Mouse (Mus musculus): ENCODE measurements around the gene Nans. TPM values are rescaled to one million over a fixed set of nuclear protein-coding genes. Genes with fewer than 3 reads are reported as not detected.

The Nans gene
- 63.1 and 65.4 TPM in 2 replicates for polyA plus RNA-seq (2015; fragmentation: Nextera tagmentation; extraction: Ambion mirVana)

GRCm38 (mm10) chr4:46489028-46489925 is at the start of gene Nans:
TSS of gene Nans (plus strand) at chr4:46489248.
- Histone ChIP-seq H3K4me3 (peak within 1 kb of the TSS; percentile 91), H3K36me3 (peaks cover 25% of the 10 kb centered on the region), H3K27ac (replicated peaks) (peak within 1 kb of the TSS; percentile 78), H3K9me3 (no peaks in the 10 kb centered on the region), H3K9ac (peak within 1 kb of the TSS; percentile 93), H3K27me3 (replicated peaks) (no peaks in the 10 kb centered on the region), H3K4me2 (peak within 1 kb of the TSS; percentile 92), H3K4me1 (peaks cover 24% of the 10 kb centered on the region)
- peak; percentile 92 for ATAC-seq (ENCODE audit: extremely low read depth, insufficient number of reproducible peaks, low FRiP score, low TSS enrichment)
- WGBS = under 1% methylated on average over 58 of the region's 58 CpGs

- Histone ChIP-seq H3K9ac (no peak overlapping the region), H3K36me3 (no peaks in the 10 kb centered on the region), H3K4me1 (no peaks in the 10 kb centered on the region), H3K27me3 (replicated peaks) (no peaks in the 10 kb centered on the region), H3K27ac (replicated peaks) (no peak overlapping the region), H3K4me2 (no peak overlapping the region), H3K4me3 (no peak overlapping the region), H3K9me3 (no peaks in the 10 kb centered on the region)
- 78% methylated on average over 4 of the region's 4 CpGs for WGBS
- ATAC-seq (ENCODE audit: extremely low read depth, insufficient number of reproducible peaks, low FRiP score, low TSS enrichment) = no peak
These were observed 46.5 kb upstream of the Nans start for GRCm38 (mm10) chr4:46442501-46442900.

- H3K4me3 ChIP-seq = no peak overlapping the region
- peak overlapping the region; percentile 12 for H3K9ac ChIP-seq
- no peak overlapping the region for H3K4me2 ChIP-seq
- WGBS = 50% methylated on average over 9 of the region's 9 CpGs
- no peak for ATAC-seq (ENCODE audit: extremely low read depth, insufficient number of reproducible peaks, low FRiP score, low TSS enrichment)
- no peak overlapping the region for H3K27ac ChIP-seq (replicated peaks)
- no peaks in the 10 kb centered on the region for H3K9me3 ChIP-seq
- peaks cover 17% of the 10 kb centered on the region for H3K4me1 ChIP-seq
- H3K36me3 ChIP-seq = no peaks in the 10 kb centered on the region
- no peaks in the 10 kb centered on the region for H3K27me3 ChIP-seq (replicated peaks)
These were observed 43.7 kb upstream of the Nans start for GRCm38 (mm10) chr4:46445237-46445945.

GRCm38 (mm10) chr4:46447461-46447860 is 41.6 kb upstream of the Nans start:
- WGBS = 63% methylated on average over 1 of the region's 1 CpGs
- no peak overlapping the region for H3K27ac ChIP-seq (replicated peaks)
- H3K4me1 ChIP-seq = peaks cover 20% of the 10 kb centered on the region
- no peak overlapping the region for H3K9ac ChIP-seq
- H3K36me3 ChIP-seq = no peaks in the 10 kb centered on the region
- no peaks in the 10 kb centered on the region for H3K27me3 ChIP-seq (replicated peaks)
- no peak overlapping the region for H3K4me2 ChIP-seq
- no peak for ATAC-seq (ENCODE audit: extremely low read depth, insufficient number of reproducible peaks, low FRiP score, low TSS enrichment)
- H3K4me3 ChIP-seq = no peak overlapping the region
- no peaks in the 10 kb centered on the region for H3K9me3 ChIP-seq

GRCm38 (mm10) chr4:46448886-46449285 is 40.2 kb upstream of the Nans start:
- ATAC-seq (ENCODE audit: extremely low read depth, insufficient number of reproducible peaks, low FRiP score, low TSS enrichment) = no peak
- H3K4me2 ChIP-seq = no peak overlapping the region
- no peaks in the 10 kb centered on the region for H3K9me3 ChIP-seq
- H3K36me3 ChIP-seq = no peaks in the 10 kb centered on the region
- no peaks in the 10 kb centered on the region for H3K27me3 ChIP-seq (replicated peaks)
- no peak overlapping the region for H3K4me3 ChIP-seq
- peak overlapping the region; percentile 47 for H3K9ac ChIP-seq
- H3K4me1 ChIP-seq = peaks cover 35% of the 10 kb centered on the region
- H3K27ac ChIP-seq (replicated peaks) = 0 out of 2 replicates have a peak overlapping the region, but pooled peaks have one; percentile 32
- 30% methylated on average over 6 of the region's 6 CpGs for WGBS

GRCm38 (mm10) chr4:46450020-46450518 is 39.0 kb upstream of the Nans start:
- H3K9ac ChIP-seq = peak overlapping the region; percentile 100
- peak overlapping the region; percentile 88 for H3K4me2 ChIP-seq
- no peak for ATAC-seq (ENCODE audit: extremely low read depth, insufficient number of reproducible peaks, low FRiP score, low TSS enrichment)
- H3K27me3 ChIP-seq (replicated peaks) = no peaks in the 10 kb centered on the region
- H3K4me3 ChIP-seq = peak overlapping the region; percentile 93
- no peaks in the 10 kb centered on the region for H3K36me3 ChIP-seq
- H3K4me1 ChIP-seq = peaks cover 46% of the 10 kb centered on the region
- H3K27ac ChIP-seq (replicated peaks) = peak overlapping the region; percentile 100
- H3K9me3 ChIP-seq = no peaks in the 10 kb centered on the region
- 32% methylated on average over 7 of the region's 7 CpGs for WGBS

GRCm38 (mm10) chr4:46450519-46451131 is 38.4 kb upstream of the Nans start, which contains the start of gene Anp32b:
TSS of gene Anp32b (plus strand) at chr4:46450902.
- Histone ChIP-seq H3K4me3 (peak within 1 kb of the TSS; percentile 93), H3K9me3 (no peaks in the 10 kb centered on the region), H3K36me3 (no peaks in the 10 kb centered on the region), H3K4me2 (peak within 1 kb of the TSS; percentile 88), H3K27ac (replicated peaks) (peak within 1 kb of the TSS; percentile 100), H3K4me1 (peaks cover 52% of the 10 kb centered on the region), H3K27me3 (replicated peaks) (no peaks in the 10 kb centered on the region), H3K9ac (peak within 1 kb of the TSS; percentile 100)
- ATAC-seq (ENCODE audit: extremely low read depth, insufficient number of reproducible peaks, low FRiP score, low TSS enrichment) = peak; percentile 89
- 1% methylated on average over 64 of the region's 66 CpGs for WGBS

GRCm38 (mm10) chr4:46451240-46451757 is 37.7 kb upstream of the Nans start:
- ATAC-seq (ENCODE audit: extremely low read depth, insufficient number of reproducible peaks, low FRiP score, low TSS enrichment) = peak; percentile 9; the same call in 1 of the 2 replicates
- peaks cover 59% of the 10 kb centered on the region for H3K4me1 ChIP-seq
- H3K4me2 ChIP-seq = peak overlapping the region; percentile 88
- H3K9me3 ChIP-seq = no peaks in the 10 kb centered on the region
- peak overlapping the region; percentile 93 for H3K4me3 ChIP-seq
- H3K27ac ChIP-seq (replicated peaks) = peak overlapping the region; percentile 100
- H3K9ac ChIP-seq = peak overlapping the region; percentile 100
- no peaks in the 10 kb centered on the region for H3K36me3 ChIP-seq
- H3K27me3 ChIP-seq (replicated peaks) = no peaks in the 10 kb centered on the region
- WGBS = under 1% methylated on average over 65 of the region's 70 CpGs

- peak overlapping the region; percentile 100 for H3K9ac ChIP-seq
- peak overlapping the region; percentile 100 for H3K27ac ChIP-seq (replicated peaks)
- H3K4me1 ChIP-seq = peaks cover 65% of the 10 kb centered on the region
- peak overlapping the region; percentile 93 for H3K4me3 ChIP-seq
- peak overlapping the region; percentile 88 for H3K4me2 ChIP-seq
- peaks cover 5% of the 10 kb centered on the region; the same call in 1 of the 2 replicates for H3K36me3 ChIP-seq
- peak; percentile 32; the same call in 1 of the 2 replicates for ATAC-seq (ENCODE audit: extremely low read depth, insufficient number of reproducible peaks, low FRiP score, low TSS enrichment)
- under 1% methylated on average over 94 of the region's 111 CpGs for WGBS
- no peaks in the 10 kb centered on the region for H3K9me3 ChIP-seq
- H3K27me3 ChIP-seq (replicated peaks) = no peaks in the 10 kb centered on the region
These were observed 37.1 kb upstream of the Nans start for GRCm38 (mm10) chr4:46451758-46452480.

- Histone ChIP-seq H3K9me3 (no peaks in the 10 kb centered on the region), H3K36me3 (peaks cover 9% of the 10 kb centered on the region), H3K4me1 (peaks cover 70% of the 10 kb centered on the region), H3K4me3 (peak overlapping the region; percentile 93), H3K4me2 (peak overlapping the region; percentile 88), H3K27ac (replicated peaks) (peak overlapping the region; percentile 100), H3K27me3 (replicated peaks) (no peaks in the 10 kb centered on the region), H3K9ac (peak overlapping the region; percentile 100)
- ATAC-seq (ENCODE audit: extremely low read depth, insufficient number of reproducible peaks, low FRiP score, low TSS enrichment) = no peak; the same call in 1 of the 2 replicates
- under 1% methylated on average over 19 of the region's 19 CpGs for WGBS
These were observed 36.6 kb upstream of the Nans start for GRCm38 (mm10) chr4:46452481-46452850.

Measured in heart, embryonic 13.5 days (tissue).